Mouse (Mus musculus) forebrain, embryonic 11.5 days (tissue): ENCODE measurements at regions not wholly inside any gene's neighbourhood (a gene's known extent, or its start where the extent isn't known, plus 50 kb on each side); places are given as distances from the start of the nearest gene placed in this dataset.

Experiments used
- ATAC-seq: fragments of 200-750 bp; cut with Nextera tagmentation; replicated peaks from 2 replicates; pipeline ENCODE4 v1.8.0; 2017; ENCODE audit warnings: moderate TSS enrichment; ENCODE audit not compliant: low FRiP score
- DNase-seq: peaks from one replicate; pipeline ENCODE4 v3.0.0-alpha.2; 2017; ENCODE audit warnings: low spot score
- H3K27ac ChIP-seq: fragments of 300-500 bp; sonication (generic); 2 replicates; pipeline ENCODE4 v1.5.1; 2014; ENCODE audit warnings: low read depth, low read length
- H3K27me3 ChIP-seq: fragments of 300-500 bp; sonication (generic); 2 replicates; pipeline ENCODE4 v1.6.1; 2014; ENCODE audit warnings: mild to moderate bottlenecking, low read length, mixed read lengths; ENCODE audit not compliant: control insufficient read depth, insufficient read depth
- H3K36me3 ChIP-seq: fragments of 300-500 bp; sonication (generic); 2 replicates; pipeline ENCODE4 v1.6.1; 2014; ENCODE audit warnings: mild to moderate bottlenecking, low read length, moderate library complexity, mixed read lengths; ENCODE audit not compliant: control insufficient read depth, insufficient read depth
- H3K4me1 ChIP-seq: fragments of 300-500 bp; sonication (generic); replicated peaks from 2 replicates; pipeline ENCODE4 v1.6.1; 2014; ENCODE audit warnings: low read length, mixed read lengths; ENCODE audit not compliant: control insufficient read depth, insufficient read depth
- H3K4me2 ChIP-seq: fragments of 300-500 bp; sonication (generic); 2 replicates; pipeline ENCODE4 v1.6.1; 2014; ENCODE audit warnings: low read depth, mild to moderate bottlenecking, low read length, moderate library complexity, mixed read lengths; ENCODE audit not compliant: severe bottlenecking
- H3K4me3 ChIP-seq: fragments of 300-500 bp; sonication (generic); 2 replicates; pipeline ENCODE4 v1.5.1; 2014; ENCODE audit warnings: low read depth, low read length
- H3K9ac ChIP-seq: fragments of 300-500 bp; sonication (generic); 2 replicates; pipeline ENCODE4 v1.6.1; 2014; ENCODE audit warnings: low read length
- H3K9me3 ChIP-seq: fragments of 300-500 bp; sonication (generic); 2 replicates; pipeline ENCODE4 v1.6.1; 2016; ENCODE audit warnings: low read length, mixed read lengths; ENCODE audit not compliant: control insufficient read depth
- WGBS: fragments of 180-500 bp; shearing (Covaris S2); extraction: QIAGEN DNeasy Blood & Tissue Kit; methylation state at CpG from one replicate; pipeline ENCODE4 v1.1.7; 2014; 5-methylcytosine and 5-hydroxymethylcytosine counted together

- DNase-seq (peak; percentile 24), ATAC-seq (0 out of 2 replicates have a peak, but pooled peaks have one; percentile 27)
- no peak overlapping the region for H3K4me2 ChIP-seq
- no peak overlapping the region for H3K27ac ChIP-seq
- H3K9me3 ChIP-seq = peaks cover 26% of the 10 kb centered on the region
- no peaks in the 10 kb centered on the region for H3K27me3 ChIP-seq
- no peak overlapping the region for H3K4me3 ChIP-seq
- H3K4me1 ChIP-seq = no peaks in the 10 kb centered on the region
- no peak overlapping the region for H3K9ac ChIP-seq
- no peaks in the 10 kb centered on the region for H3K36me3 ChIP-seq
Measured at GRCm38 (mm10) chr3:3000199-3000598, 2750.4 kb upstream of the Gm8797 start.

DNA sequence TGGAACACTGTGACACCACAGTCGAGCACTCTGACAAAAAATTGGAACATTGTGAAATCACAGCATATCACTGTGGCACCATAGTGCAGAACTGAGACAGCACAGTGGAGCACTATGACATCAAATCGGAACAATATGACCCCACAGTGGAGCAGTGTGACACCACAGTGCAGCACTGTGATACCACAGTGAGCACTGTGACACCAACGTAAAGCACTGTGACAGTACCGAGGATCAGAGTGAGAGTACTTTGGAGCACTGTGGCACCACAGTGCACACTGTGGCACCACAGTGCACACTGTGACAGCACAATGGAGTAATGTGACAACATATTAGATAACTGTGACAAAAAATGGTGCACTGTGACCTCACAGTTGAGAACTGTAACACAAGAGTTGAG, 2749.4 kb upstream of the Gm8797 start:
- ATAC-seq (peak; percentile 42; the same call in 1 of the 2 replicates), DNase-seq (no peak)
- Histone ChIP-seq H3K36me3 (no peaks in the 10 kb centered on the region), H3K9me3 (peaks cover 37% of the 10 kb centered on the region), H3K27me3 (no peaks in the 10 kb centered on the region), H3K4me2 (no peak overlapping the region), H3K4me1 (no peaks in the 10 kb centered on the region), H3K4me3 (no peak overlapping the region), H3K9ac (no peak overlapping the region), H3K27ac (no peak overlapping the region)
- 66% methylated on average over 4 of the region's 4 CpGs for WGBS

- H3K4me3 ChIP-seq = no peak overlapping the region
- no peak overlapping the region for H3K4me2 ChIP-seq
- ATAC-seq (peak; percentile 55; the same call in 1 of the 2 replicates), DNase-seq (peak; percentile 35)
- no peak overlapping the region for H3K27ac ChIP-seq
- H3K27me3 ChIP-seq = no peaks in the 10 kb centered on the region
- no peaks in the 10 kb centered on the region for H3K36me3 ChIP-seq
- H3K4me1 ChIP-seq = no peaks in the 10 kb centered on the region
- H3K9ac ChIP-seq = no peak overlapping the region
- H3K9me3 ChIP-seq = peaks cover 41% of the 10 kb centered on the region
Measured at GRCm38 (mm10) chr3:3001639-3002038, 2749.0 kb upstream of the Gm8797 start.

- Histone ChIP-seq H3K27me3 (no peaks in the 10 kb centered on the region), H3K4me1 (no peaks in the 10 kb centered on the region), H3K9me3 (peaks cover 56% of the 10 kb centered on the region), H3K36me3 (no peaks in the 10 kb centered on the region), H3K4me2 (no peak overlapping the region), H3K9ac (no peak overlapping the region), H3K27ac (no peak overlapping the region), H3K4me3 (no peak overlapping the region)
- DNase-seq (peak; percentile 30), ATAC-seq (no peak)
- 77% methylated on average over 1 of the region's 1 CpGs for WGBS
Measured at GRCm38 (mm10) chr3:3003425-3003824, 2747.2 kb upstream of the Gm8797 start.

DNA sequence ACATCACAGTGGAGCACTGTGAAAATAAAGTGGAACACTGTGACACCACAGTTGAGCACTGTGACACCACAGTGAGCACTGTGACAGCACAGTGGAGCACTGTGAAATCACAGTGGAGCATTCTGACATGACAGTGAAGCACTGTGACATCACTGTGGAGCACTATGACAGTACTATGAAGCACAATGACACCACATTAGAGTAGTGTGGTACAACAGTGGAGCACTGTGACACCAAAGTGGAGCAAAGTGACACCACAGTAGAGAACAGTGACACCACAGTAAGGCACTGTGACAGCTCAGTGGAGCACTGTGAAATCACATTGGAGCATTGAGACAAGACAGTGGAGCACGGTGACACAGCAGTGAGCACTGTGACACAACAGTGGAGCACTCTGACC, 2739.5 kb upstream of the Gm8797 start:
- H3K36me3 ChIP-seq = no peaks in the 10 kb centered on the region
- ATAC-seq (no peak), DNase-seq (peak; percentile 25)
- no peaks in the 10 kb centered on the region for H3K27me3 ChIP-seq
- no peak overlapping the region for H3K27ac ChIP-seq
- WGBS = 79% methylated on average over 1 of the region's 1 CpGs
- H3K4me3 ChIP-seq = no peak overlapping the region
- no peaks in the 10 kb centered on the region for H3K4me1 ChIP-seq
- H3K9me3 ChIP-seq = peaks cover 74% of the 10 kb centered on the region
- H3K4me2 ChIP-seq = no peak overlapping the region
- no peak overlapping the region for H3K9ac ChIP-seq

- H3K4me1 ChIP-seq = no peaks in the 10 kb centered on the region
- H3K4me2 ChIP-seq = no peak overlapping the region
- H3K4me3 ChIP-seq = no peak overlapping the region
- H3K27me3 ChIP-seq = no peaks in the 10 kb centered on the region
- H3K36me3 ChIP-seq = no peaks in the 10 kb centered on the region
- peaks cover 66% of the 10 kb centered on the region for H3K9me3 ChIP-seq
- DNase-seq = no peak
- 79% methylated on average over 5 of the region's 5 CpGs for WGBS
- ATAC-seq = no peak
- no peak overlapping the region for H3K9ac ChIP-seq
- no peak overlapping the region for H3K27ac ChIP-seq
Measured at GRCm38 (mm10) chr3:3012951-3013350, 2737.7 kb upstream of the Gm8797 start.

- H3K4me3 ChIP-seq = no peak overlapping the region
- H3K36me3 ChIP-seq = no peaks in the 10 kb centered on the region
- DNase-seq = no peak
- no peak overlapping the region for H3K9ac ChIP-seq
- peaks cover 59% of the 10 kb centered on the region for H3K9me3 ChIP-seq
- no peaks in the 10 kb centered on the region for H3K4me1 ChIP-seq
- 0 out of 2 replicates have a peak, but pooled peaks have one; percentile 45 for ATAC-seq
- no peaks in the 10 kb centered on the region for H3K27me3 ChIP-seq
- no peak overlapping the region for H3K27ac ChIP-seq
- no peak overlapping the region for H3K4me2 ChIP-seq
Measured at GRCm38 (mm10) chr3:3014978-3015377, 2735.6 kb upstream of the Gm8797 start.

DNA sequence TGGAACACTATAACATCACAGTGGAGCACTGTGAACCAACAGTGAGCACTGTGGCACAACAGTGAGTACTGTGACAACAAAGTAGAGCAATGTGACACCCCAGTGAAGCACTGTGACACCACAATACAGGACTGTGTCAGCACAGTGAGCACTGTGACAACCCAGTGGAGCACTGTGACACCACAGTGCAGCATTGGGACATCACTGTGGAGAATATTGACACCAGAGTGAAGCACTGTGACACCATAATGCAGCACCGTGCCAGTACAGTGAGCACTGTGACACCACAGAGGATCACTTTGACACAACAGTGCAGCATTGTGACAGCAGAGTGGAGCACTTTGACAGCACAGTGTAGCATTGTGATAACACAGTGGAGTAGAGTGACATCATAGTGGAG, 2734.0 kb upstream of the Gm8797 start:
- 84% methylated on average over 1 of the region's 1 CpGs for WGBS
- H3K27me3 ChIP-seq = no peaks in the 10 kb centered on the region
- no peak overlapping the region for H3K27ac ChIP-seq
- ATAC-seq (no peak), DNase-seq (no peak)
- H3K4me1 ChIP-seq = no peaks in the 10 kb centered on the region
- H3K36me3 ChIP-seq = no peaks in the 10 kb centered on the region
- peaks cover 54% of the 10 kb centered on the region for H3K9me3 ChIP-seq
- no peak overlapping the region for H3K4me2 ChIP-seq
- H3K4me3 ChIP-seq = no peak overlapping the region
- no peak overlapping the region for H3K9ac ChIP-seq

DNA sequence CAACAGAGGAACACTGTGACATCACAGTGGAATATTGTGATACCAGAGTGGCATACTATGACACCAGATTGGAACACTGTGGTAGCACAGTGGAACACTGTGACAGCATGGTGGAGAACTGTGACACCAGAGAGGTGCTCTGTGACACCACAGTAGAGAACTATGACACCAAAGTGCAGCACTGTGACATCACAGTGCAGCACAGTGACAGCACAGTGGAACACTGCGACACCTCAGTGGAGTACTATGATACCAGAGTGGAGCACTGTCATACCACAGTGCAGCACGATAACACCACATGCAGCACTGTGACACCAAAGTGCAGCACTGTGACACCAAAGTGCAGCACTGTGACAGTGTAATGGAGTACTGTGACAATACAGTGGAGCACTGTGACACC, 2717.8 kb upstream of the Gm8797 start:
- ATAC-seq = no peak

More for the DNA sequence above, 2717.8 kb upstream of the Gm8797 start:
- DNase-seq = no peak
- peaks cover 55% of the 10 kb centered on the region for H3K9me3 ChIP-seq
- no peaks in the 10 kb centered on the region for H3K36me3 ChIP-seq
- no peaks in the 10 kb centered on the region for H3K27me3 ChIP-seq
- H3K4me1 ChIP-seq = no peaks in the 10 kb centered on the region
- H3K9ac ChIP-seq = no peak overlapping the region
- H3K27ac ChIP-seq = no peak overlapping the region
- no peak overlapping the region for H3K4me2 ChIP-seq
- H3K4me3 ChIP-seq = no peak overlapping the region
- 91% methylated on average over 2 of the region's 2 CpGs for WGBS
